Mouse (Mus musculus) heart, postnatal 0 days (tissue): ENCODE data around the gene Magi3. TPM values are rescaled to one million over a fixed set of nuclear protein-coding genes. Genes with fewer than 3 reads are reported as not detected.
A peak's percentile ranks its signal among the peaks of the same experiment; 100 is the strongest.

ENCODE experiments used
- ATAC-seq: fragments of 200-750 bp; cut with Nextera tagmentation; 2 replicates; pipeline ENCODE4 v1.8.0; 2017; ENCODE audit warnings: low read depth, moderate number of reproducible peaks, moderate library complexity; ENCODE audit not compliant: insufficient read depth
- DNase-seq: peaks from one replicate; pipeline ENCODE4 v3.0.0-alpha.2; 2016; ENCODE audit warnings: low spot score
- H3K27ac ChIP-seq: fragments of 300-500 bp; sonication (generic); 2 replicates; pipeline ENCODE4 v1.5.1; 2014; ENCODE audit warnings: low read depth, mild to moderate bottlenecking
- H3K27me3 ChIP-seq: fragments of 300-500 bp; sonication (generic); 2 replicates; pipeline ENCODE4 v1.6.1; 2014; ENCODE audit warnings: low read length, mixed read lengths; ENCODE audit not compliant: control insufficient read depth, insufficient read depth
- H3K36me3 ChIP-seq: fragments of 300-500 bp; sonication (generic); replicated peaks from 2 replicates; pipeline ENCODE4 v1.6.1; 2014; ENCODE audit warnings: low read length, mixed read lengths; ENCODE audit not compliant: control insufficient read depth, insufficient read depth
- H3K4me1 ChIP-seq: fragments of 300-500 bp; sonication (generic); 2 replicates; pipeline ENCODE4 v1.6.1; 2014; ENCODE audit warnings: antibody characterized with exemption; ENCODE audit not compliant: control insufficient read depth, insufficient read depth
- H3K4me2 ChIP-seq: fragments of 300-500 bp; sonication (generic); 2 replicates; pipeline ENCODE4 v1.6.1; 2014; ENCODE audit warnings: low read depth, mild to moderate bottlenecking, low read length, moderate library complexity
- H3K4me3 ChIP-seq: fragments of 300-500 bp; sonication (generic); 2 replicates; pipeline ENCODE4 v1.5.1; 2014; ENCODE audit warnings: low read depth, low read length
- H3K9ac ChIP-seq: fragments of 300-500 bp; sonication (generic); replicated peaks from 2 replicates; pipeline ENCODE4 v1.6.1; 2014; ENCODE audit warnings: low read depth, low read length, mixed read lengths
- H3K9me3 ChIP-seq: fragments of 300-500 bp; sonication (generic); replicated peaks from 2 replicates; pipeline ENCODE4 v1.6.1; 2016; ENCODE audit warnings: low read length; ENCODE audit not compliant: control insufficient read depth
- CTCF ChIP-seq: IDR thresholded peaks from 2 replicates; pipeline ENCODE4 v1.5.1; 2016; ENCODE audit warnings: antibody characterized with exemption, control low read depth, low read depth
- EP300 ChIP-seq: IDR thresholded peaks from 2 replicates; pipeline ENCODE4 v1.6.1; 2016; ENCODE audit warnings: antibody characterized with exemption, low read depth
- WGBS: fragments of 180-500 bp; shearing (Covaris S2); extraction: QIAGEN DNeasy Blood & Tissue Kit; methylation state at CpG from one replicate; pipeline ENCODE4 v1.1.7; 2014; 5-methylcytosine and 5-hydroxymethylcytosine counted together
- polyA plus RNA-seq: library from polyadenylated mRNA; unstranded; fragments of >200 nt; fragmentation: Nextera tagmentation; extraction: Ambion mirVana; gene quantifications from 2 replicates; pipeline ENCODE4 v1.2.1, GENCODE M21; 2015
- total RNA-seq: library from RNA; depleted of rRNA; stranded (reverse); fragments of >200 nt; gene quantifications from 2 replicates; pipeline ENCODE4 v1.2.3, GENCODE M21; 2014; ENCODE audit warnings: low replicate concordance

Gene Magi3
- total and polyA plus RNA-seq, 2 experiments from 2014 or later: 5.5 to 34.0 TPM

GRCm38 (mm10) chr3:104109478-104109877 is 110.7 kb downstream of the Magi3 start:
- DNase-seq (no peak), ATAC-seq (no peak)
- Histone ChIP-seq H3K4me3 (no peak overlapping the region), H3K4me1 (peaks cover 3% of the 10 kb centered on the region), H3K4me2 (no peak overlapping the region), H3K36me3 (no peaks in the 10 kb centered on the region), H3K9me3 (no peaks in the 10 kb centered on the region), H3K27me3 (no peaks in the 10 kb centered on the region), H3K9ac (no peak overlapping the region), H3K27ac (no peak overlapping the region)
- 66% methylated on average over 3 of the region's 3 CpGs for WGBS
- TF ChIP-seq EP300 (no peak), CTCF (no peak)

- no peaks in the 10 kb centered on the region for H3K9me3 ChIP-seq
- 60% methylated on average over 1 of the region's 1 CpGs for WGBS
- TF ChIP-seq EP300 (no peak), CTCF (peak; percentile 55)
- no peak overlapping the region for H3K27ac ChIP-seq
- H3K4me2 ChIP-seq: no peak overlapping the region
- ATAC-seq: no peak
- DNase-seq: no peak
- no peak overlapping the region for H3K4me3 ChIP-seq
- H3K4me1 ChIP-seq: peaks cover 3% of the 10 kb centered on the region
- H3K9ac ChIP-seq: no peak overlapping the region
- 0 out of 2 replicates have a peak, but pooled peaks cover 6% of the 10 kb centered on the region for H3K36me3 ChIP-seq
- no peaks in the 10 kb centered on the region for H3K27me3 ChIP-seq
These were observed 115.2 kb downstream of the Magi3 start for GRCm38 (mm10) chr3:104104942-104105341.

GRCm38 (mm10) chr3:104101721-104102120 is 118.5 kb downstream of the Magi3 start:
- Histone ChIP-seq H3K36me3 (0 out of 2 replicates have a peak, but pooled peaks cover 6% of the 10 kb centered on the region), H3K4me3 (no peak overlapping the region), H3K9me3 (no peaks in the 10 kb centered on the region), H3K27ac (no peak overlapping the region), H3K4me2 (no peak overlapping the region), H3K27me3 (no peaks in the 10 kb centered on the region), H3K4me1 (no peaks in the 10 kb centered on the region; the same call in 1 of the 2 replicates), H3K9ac (no peak overlapping the region)
- ATAC-seq (no peak), DNase-seq (no peak)
- TF ChIP-seq CTCF (peak; percentile 31; the same call in 1 of the 2 replicates), EP300 (no peak)
- 74% methylated on average over 3 of the region's 3 CpGs for WGBS

GRCm38 (mm10) chr3:104101249-104101648 is 118.9 kb downstream of the Magi3 start:
- Histone ChIP-seq H3K27ac (no peak overlapping the region), H3K36me3 (0 out of 2 replicates have a peak, but pooled peaks cover 6% of the 10 kb centered on the region), H3K27me3 (no peaks in the 10 kb centered on the region), H3K9me3 (no peaks in the 10 kb centered on the region), H3K4me2 (no peak overlapping the region), H3K4me3 (no peak overlapping the region), H3K4me1 (no peaks in the 10 kb centered on the region; the same call in 1 of the 2 replicates), H3K9ac (no peak overlapping the region)
- TF ChIP-seq EP300 (no peak), CTCF (no peak)
- ATAC-seq (no peak), DNase-seq (no peak)

GRCm38 (mm10) chr3:104095936-104096335 is 124.2 kb downstream of the Magi3 start:
- ATAC-seq: peak; percentile 87
- Histone ChIP-seq H3K36me3 (peaks cover 7% of the 10 kb centered on the region), H3K4me2 (no peak overlapping the region), H3K27ac (peak overlapping the region; percentile 46; the same call in 1 of the 2 replicates), H3K9me3 (no peaks in the 10 kb centered on the region), H3K4me3 (no peak overlapping the region), H3K9ac (no peak overlapping the region), H3K27me3 (no peaks in the 10 kb centered on the region), H3K4me1 (no peaks in the 10 kb centered on the region)
- TF ChIP-seq CTCF (no peak), EP300 (0 out of 2 replicates have a peak, but pooled peaks have one; percentile 45)
- WGBS: 6% methylated on average over 3 of the region's 3 CpGs
- DNase-seq: peak; percentile 72

- Histone ChIP-seq H3K4me2 (no peak overlapping the region), H3K4me1 (no peaks in the 10 kb centered on the region), H3K36me3 (peaks cover 7% of the 10 kb centered on the region), H3K9ac (no peak overlapping the region), H3K4me3 (no peak overlapping the region), H3K9me3 (no peaks in the 10 kb centered on the region), H3K27me3 (no peaks in the 10 kb centered on the region), H3K27ac (no peak overlapping the region)
- peak; percentile 20; the same call in 1 of the 2 replicates for TF ChIP-seq CTCF
- no peak for TF ChIP-seq EP300
- ATAC-seq: no peak
- 86% methylated on average over 1 of the region's 1 CpGs for WGBS
- no peak for DNase-seq
These were observed 125.5 kb downstream of the Magi3 start for GRCm38 (mm10) chr3:104094646-104095045.
